Mouse (Mus musculus) E14TG2a.4 (cell line): ENCODE data around the gene Ralgapa2.

ENCODE experiments used
- H3K27me3 ChIP-seq: 2 replicates; pipeline ENCODE4 v1.6.1; 2014; ENCODE audit warnings: low read length, control low read depth; ENCODE audit not compliant: insufficient read depth
- H3K36me3 ChIP-seq: 2 replicates; pipeline ENCODE4 v1.6.1; 2014; ENCODE audit warnings: low read length, control low read depth; ENCODE audit not compliant: insufficient read depth
- H3K4me1 ChIP-seq: replicated peaks from 2 replicates; pipeline ENCODE4 v1.6.1; 2014; ENCODE audit warnings: low read depth, low read length, control low read depth
- H3K4me3 ChIP-seq: replicated peaks from 2 replicates; pipeline ENCODE4 v1.5.1; 2014; ENCODE audit warnings: mild to moderate bottlenecking, low read length
- H3K9me3 ChIP-seq: 2 replicates; pipeline ENCODE4 v1.6.1; 2014; ENCODE audit warnings: low read length, control low read depth
- CTCF ChIP-seq: conservative IDR thresholded peaks from 2 replicates; pipeline ENCODE4 v1.5.1; 2014; ENCODE audit warnings: low read length
- NANOG ChIP-seq: IDR thresholded peaks from 2 replicates; pipeline ENCODE4 v1.6.1; 2014; ENCODE audit warnings: borderline replicate concordance, low read length, mixed read lengths
- POU5F1 ChIP-seq: IDR thresholded peaks from 2 replicates; pipeline ENCODE4 v1.6.1; 2014; ENCODE audit warnings: low read length, borderline replicate concordance

Ralgapa2 gene

GRCm38 (mm10) chr2:146324907-146325715 lies 187.0 kb downstream of the Ralgapa2 start:
- no peaks in the 10 kb centered on the region for H3K27me3 ChIP-seq
- no peaks in the 10 kb centered on the region for H3K9me3 ChIP-seq
- TF ChIP-seq POU5F1, result no peak
- no peak for TF ChIP-seq NANOG
- H3K36me3 ChIP-seq, result peaks cover 3% of the 10 kb centered on the region; the same call in 1 of the 2 replicates
- H3K4me3 ChIP-seq, result no peak overlapping the region
- H3K4me1 ChIP-seq, result no peaks in the 10 kb centered on the region

GRCm38 (mm10) chr2:146324140-146324906 lies 187.8 kb downstream of the Ralgapa2 start:
- H3K27me3 ChIP-seq, result no peaks in the 10 kb centered on the region
- H3K4me3 ChIP-seq, result no peak overlapping the region
- no peaks in the 10 kb centered on the region for H3K4me1 ChIP-seq
- peaks cover 3% of the 10 kb centered on the region; the same call in 1 of the 2 replicates for H3K36me3 ChIP-seq
- H3K9me3 ChIP-seq, result no peaks in the 10 kb centered on the region
- no peak for TF ChIP-seq NANOG
- TF ChIP-seq CTCF, result no peak
- TF ChIP-seq POU5F1, result no peak

- no peak for TF ChIP-seq POU5F1
- H3K4me1 ChIP-seq, result no peaks in the 10 kb centered on the region
- H3K9me3 ChIP-seq, result no peaks in the 10 kb centered on the region
Measured at GRCm38 (mm10) chr2:146323528-146323927, 188.6 kb downstream of the Ralgapa2 start.

GRCm38 (mm10) chr2:146322770-146323169 lies 189.4 kb downstream of the Ralgapa2 start:
- peaks cover 3% of the 10 kb centered on the region; the same call in 1 of the 2 replicates for H3K36me3 ChIP-seq
- H3K27me3 ChIP-seq, result no peaks in the 10 kb centered on the region
- no peaks in the 10 kb centered on the region for H3K9me3 ChIP-seq
- no peaks in the 10 kb centered on the region for H3K4me1 ChIP-seq
- no peak overlapping the region for H3K4me3 ChIP-seq
- no peak for TF ChIP-seq CTCF
- no peak for TF ChIP-seq NANOG
- no peak for TF ChIP-seq POU5F1

More at GRCm38 (mm10) chr2:146323528-146323927, 188.6 kb downstream of the Ralgapa2 start:
- Histone ChIP-seq H3K36me3 (peaks cover 3% of the 10 kb centered on the region; the same call in 1 of the 2 replicates), H3K27me3 (no peaks in the 10 kb centered on the region), H3K4me3 (no peak overlapping the region)

- Histone ChIP-seq H3K9me3 (no peaks in the 10 kb centered on the region), H3K4me1 (no peaks in the 10 kb centered on the region), H3K36me3 (peaks cover 3% of the 10 kb centered on the region; the same call in 1 of the 2 replicates), H3K27me3 (no peaks in the 10 kb centered on the region), H3K4me3 (no peak overlapping the region)
- TF ChIP-seq POU5F1 (no peak), CTCF (no peak), NANOG (no peak)
Measured at GRCm38 (mm10) chr2:146322019-146322418, 190.1 kb downstream of the Ralgapa2 start.

- no peaks in the 10 kb centered on the region for H3K27me3 ChIP-seq
- TF ChIP-seq NANOG (no peak), CTCF (no peak), POU5F1 (no peak)
- H3K4me3 ChIP-seq, result no peak overlapping the region
- no peaks in the 10 kb centered on the region for H3K9me3 ChIP-seq
- H3K36me3 ChIP-seq, result no peaks in the 10 kb centered on the region; the same call in 1 of the 2 replicates
- no peaks in the 10 kb centered on the region for H3K4me1 ChIP-seq
Measured at GRCm38 (mm10) chr2:146320666-146321065, 191.5 kb downstream of the Ralgapa2 start.

- TF ChIP-seq POU5F1 (no peak), NANOG (no peak), CTCF (no peak)
- H3K36me3 ChIP-seq, result peaks cover under 1% of the 10 kb centered on the region; the same call in 1 of the 2 replicates
- no peaks in the 10 kb centered on the region for H3K4me1 ChIP-seq
Measured at GRCm38 (mm10) chr2:146314751-146315150, 197.4 kb downstream of the Ralgapa2 start.

GRCm38 (mm10) chr2:146313811-146314210 lies 198.3 kb downstream of the Ralgapa2 start:
- Histone ChIP-seq H3K4me3 (no peak overlapping the region), H3K36me3 (peaks cover 6% of the 10 kb centered on the region), H3K9me3 (no peaks in the 10 kb centered on the region), H3K4me1 (no peaks in the 10 kb centered on the region), H3K27me3 (no peaks in the 10 kb centered on the region)
- no peak for TF ChIP-seq NANOG
- no peak for TF ChIP-seq POU5F1
- TF ChIP-seq CTCF, result no peak

More at GRCm38 (mm10) chr2:146314751-146315150, 197.4 kb downstream of the Ralgapa2 start:
- Histone ChIP-seq H3K27me3 (no peaks in the 10 kb centered on the region), H3K9me3 (no peaks in the 10 kb centered on the region), H3K4me3 (no peak overlapping the region)
